Mouse (Mus musculus): Measurements from ENCODE around the gene Vstm2b. TPM values are rescaled to one million over a fixed set of nuclear protein-coding genes. Genes with fewer than 3 reads are reported as not detected.

The Vstm2b gene
- total and polyA plus RNA-seq, 2 experiments, result not detected

DNA sequence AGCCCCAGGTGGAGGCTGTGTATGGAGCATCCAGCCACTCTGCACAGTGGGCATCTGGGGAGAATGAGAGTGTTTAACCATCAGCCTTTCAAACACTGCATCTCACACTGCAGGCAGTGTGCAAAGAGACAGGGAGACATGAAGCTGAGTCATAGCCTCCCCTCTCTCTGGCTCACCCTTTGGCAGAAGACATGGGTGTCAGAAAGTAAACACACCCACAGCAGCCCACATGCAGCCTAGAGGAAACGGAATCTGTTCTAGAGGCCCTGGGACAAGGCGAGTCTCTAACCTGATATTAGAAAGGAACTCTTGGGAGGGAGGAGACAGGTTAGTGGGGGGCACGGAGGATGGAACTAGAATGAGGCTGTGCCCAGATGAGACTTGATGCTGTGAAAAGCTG is 18.6 kb downstream of the Vstm2b start:
- no peak for TF ChIP-seq POLR2A (IDR thresholded peaks at IDR 0.05; ENCODE audit: extremely low read depth, insufficient read depth, low read length)
- TF ChIP-seq CTCF (IDR thresholded peaks at IDR 0.05; ENCODE audit: low read depth, low read length), result no peak
- no peak for DNase-seq (ENCODE audit: extremely low read depth, low read depth, low spot score)

DNA sequence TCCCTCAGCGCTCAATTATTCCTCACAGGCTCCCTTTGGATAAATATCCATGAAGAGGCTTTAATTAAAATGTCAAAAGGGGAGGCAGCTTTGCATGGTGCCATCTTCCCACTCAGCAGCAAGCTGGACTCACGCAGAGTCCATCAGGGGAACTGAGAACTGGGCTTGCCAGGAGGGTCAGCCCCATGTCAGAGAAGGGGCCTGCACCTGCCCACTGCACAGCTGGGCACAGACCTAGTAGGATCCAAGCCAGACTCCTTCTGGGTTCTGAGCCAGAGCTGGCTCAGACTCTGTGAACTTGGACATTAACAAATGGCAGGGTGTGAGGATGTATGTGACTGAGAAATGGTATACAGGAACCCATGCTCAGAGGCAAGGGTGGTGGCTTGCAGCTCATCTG is 22.0 kb downstream of the Vstm2b start:
- Histone ChIP-seq H3K4me3 (ENCODE audit: insufficient read depth, low read depth, low read length) (no peak overlapping the region), H3K79me2 (ENCODE audit: control insufficient read depth, insufficient read depth, low read length) (no peaks in the 10 kb centered on the region), H3K9ac (ENCODE audit: low read depth, low read length) (no peak overlapping the region), H3K4me1 (ENCODE audit: control insufficient read depth, insufficient read depth, low read length) (no peaks in the 10 kb centered on the region), H3K36me3 (ENCODE audit: control insufficient read depth, insufficient read depth, low read length) (no peaks in the 10 kb centered on the region), H3K27me3 (ENCODE audit: control insufficient read depth, insufficient read depth, low read length) (no peaks in the 10 kb centered on the region), H3K27ac (replicated peaks; ENCODE audit: insufficient read depth, low read depth, low read length) (no peak overlapping the region)
- WGBS, result 72% methylated on average over 2 of the region's 2 CpGs
- no peak for DNase-seq (ENCODE audit: extremely low read depth, low read depth, low spot score)
- TF ChIP-seq POLR2A (IDR thresholded peaks at IDR 0.05; ENCODE audit: extremely low read depth, insufficient read depth, low read length) (no peak), CTCF (IDR thresholded peaks at IDR 0.05; ENCODE audit: low read depth, low read length) (no peak)

More for the DNA sequence above, 18.6 kb downstream of the Vstm2b start:
- Histone ChIP-seq H3K27me3 (ENCODE audit: control insufficient read depth, insufficient read depth, low read length) (no peaks in the 10 kb centered on the region), H3K79me2 (ENCODE audit: control insufficient read depth, insufficient read depth, low read length) (no peaks in the 10 kb centered on the region), H3K9ac (ENCODE audit: low read depth, low read length) (no peak overlapping the region), H3K4me1 (ENCODE audit: control insufficient read depth, insufficient read depth, low read length) (no peaks in the 10 kb centered on the region), H3K4me3 (ENCODE audit: insufficient read depth, low read depth, low read length) (no peak overlapping the region), H3K27ac (replicated peaks; ENCODE audit: insufficient read depth, low read depth, low read length) (no peak overlapping the region), H3K36me3 (ENCODE audit: control insufficient read depth, insufficient read depth, low read length) (no peaks in the 10 kb centered on the region)
- 74% methylated on average over 3 of the region's 3 CpGs for WGBS

DNA sequence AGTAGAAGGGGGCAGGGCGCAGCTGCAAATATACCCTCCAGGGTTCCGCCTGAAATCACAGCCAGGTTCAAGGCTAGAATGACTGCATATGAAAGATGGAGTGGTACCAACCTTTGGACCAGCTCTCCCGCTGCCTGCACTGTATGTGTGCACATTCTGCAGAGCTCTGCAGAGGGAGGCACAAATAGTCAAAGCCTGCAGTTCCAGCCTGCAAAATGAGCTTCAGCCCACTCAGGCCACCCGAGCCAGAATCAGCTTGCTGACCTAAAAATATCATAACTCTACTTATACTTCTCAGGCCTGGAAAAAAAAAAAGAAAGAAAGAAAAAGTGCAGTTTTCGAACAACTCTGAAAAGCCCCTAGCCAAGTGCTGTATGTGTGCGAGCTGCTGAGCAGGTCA is 23.2 kb downstream of the Vstm2b start:
- 58% methylated on average over 6 of the region's 6 CpGs for WGBS

DNA sequence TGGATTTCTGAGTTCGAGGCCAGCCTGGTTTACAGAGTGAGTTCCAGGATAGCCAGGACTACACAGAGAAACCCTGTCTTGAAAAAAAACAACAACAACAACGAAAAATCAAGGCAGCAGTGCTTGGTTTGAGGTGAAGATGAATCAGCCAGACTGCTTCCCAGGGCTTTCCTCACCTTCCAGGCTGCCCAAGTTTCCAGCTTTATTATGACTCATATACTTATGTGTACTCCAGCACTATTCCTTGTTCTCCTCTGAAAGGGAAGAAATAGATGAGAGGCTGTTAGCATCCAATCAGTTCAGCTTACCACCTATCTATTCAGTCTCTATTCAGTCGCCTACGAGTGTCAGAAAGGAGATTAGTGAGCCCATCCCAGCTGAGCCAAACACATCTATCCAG is 24.7 kb downstream of the Vstm2b start:
- TF ChIP-seq POLR2A (IDR thresholded peaks at IDR 0.05; ENCODE audit: extremely low read depth, insufficient read depth, low read length), result no peak
- Histone ChIP-seq H3K4me1 (ENCODE audit: control insufficient read depth, insufficient read depth, low read length) (no peaks in the 10 kb centered on the region), H3K36me3 (ENCODE audit: control insufficient read depth, insufficient read depth, low read length) (no peaks in the 10 kb centered on the region), H3K27ac (replicated peaks; ENCODE audit: insufficient read depth, low read depth, low read length) (no peak overlapping the region), H3K79me2 (ENCODE audit: control insufficient read depth, insufficient read depth, low read length) (no peaks in the 10 kb centered on the region), H3K9ac (ENCODE audit: low read depth, low read length) (no peak overlapping the region), H3K27me3 (ENCODE audit: control insufficient read depth, insufficient read depth, low read length) (no peaks in the 10 kb centered on the region), H3K4me3 (ENCODE audit: insufficient read depth, low read depth, low read length) (no peak overlapping the region)
- DNase-seq (ENCODE audit: extremely low read depth, low read depth, low spot score), result no peak
- 64% methylated on average over 4 of the region's 4 CpGs for WGBS

More for the DNA sequence above, 23.2 kb downstream of the Vstm2b start:
- DNase-seq (ENCODE audit: extremely low read depth, low read depth, low spot score), result no peak
- no peak overlapping the region for H3K9ac ChIP-seq (ENCODE audit: low read depth, low read length)
- H3K4me1 ChIP-seq (ENCODE audit: control insufficient read depth, insufficient read depth, low read length), result no peaks in the 10 kb centered on the region
- TF ChIP-seq POLR2A (IDR thresholded peaks at IDR 0.05; ENCODE audit: extremely low read depth, insufficient read depth, low read length), result no peak
- no peak for TF ChIP-seq CTCF (IDR thresholded peaks at IDR 0.05; ENCODE audit: low read depth, low read length)
- H3K27ac ChIP-seq (replicated peaks; ENCODE audit: insufficient read depth, low read depth, low read length), result no peak overlapping the region
- no peaks in the 10 kb centered on the region for H3K79me2 ChIP-seq (ENCODE audit: control insufficient read depth, insufficient read depth, low read length)
- no peak overlapping the region for H3K4me3 ChIP-seq (ENCODE audit: insufficient read depth, low read depth, low read length)
- H3K36me3 ChIP-seq (ENCODE audit: control insufficient read depth, insufficient read depth, low read length), result no peaks in the 10 kb centered on the region
- no peaks in the 10 kb centered on the region for H3K27me3 ChIP-seq (ENCODE audit: control insufficient read depth, insufficient read depth, low read length)

DNA sequence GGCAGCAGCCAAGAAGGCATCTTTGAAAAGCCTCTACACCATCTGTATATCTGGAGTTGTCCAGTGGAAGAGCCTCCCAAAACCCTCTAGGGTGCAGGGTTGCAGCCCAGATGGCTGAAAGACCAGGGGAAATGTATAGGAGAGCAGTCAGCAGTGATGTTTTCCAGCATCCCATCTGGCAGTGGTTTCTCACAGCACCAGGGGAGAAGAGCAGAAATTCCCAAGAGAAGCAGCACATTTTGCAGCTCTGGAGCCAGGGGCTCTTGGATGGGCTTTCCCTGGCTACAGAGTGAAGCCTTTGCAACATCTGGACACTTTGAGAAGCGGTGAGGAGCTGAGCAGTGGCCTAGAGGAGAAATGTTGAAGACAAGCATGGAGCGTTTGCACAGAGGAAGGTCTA is 30.3 kb downstream of the Vstm2b start:
- Histone ChIP-seq H3K9ac (ENCODE audit: low read depth, low read length) (no peak overlapping the region), H3K79me2 (ENCODE audit: control insufficient read depth, insufficient read depth, low read length) (no peaks in the 10 kb centered on the region), H3K27ac (replicated peaks; ENCODE audit: insufficient read depth, low read depth, low read length) (no peak overlapping the region), H3K27me3 (ENCODE audit: control insufficient read depth, insufficient read depth, low read length) (no peaks in the 10 kb centered on the region), H3K4me1 (ENCODE audit: control insufficient read depth, insufficient read depth, low read length) (no peaks in the 10 kb centered on the region), H3K4me3 (ENCODE audit: insufficient read depth, low read depth, low read length) (no peak overlapping the region), H3K36me3 (ENCODE audit: control insufficient read depth, insufficient read depth, low read length) (no peaks in the 10 kb centered on the region)
- no peak for DNase-seq (ENCODE audit: extremely low read depth, low read depth, low spot score)
- WGBS, result 70% methylated on average over 2 of the region's 2 CpGs
- TF ChIP-seq POLR2A (IDR thresholded peaks at IDR 0.05; ENCODE audit: extremely low read depth, insufficient read depth, low read length), result no peak
- no peak for TF ChIP-seq CTCF (IDR thresholded peaks at IDR 0.05; ENCODE audit: low read depth, low read length)

DNA sequence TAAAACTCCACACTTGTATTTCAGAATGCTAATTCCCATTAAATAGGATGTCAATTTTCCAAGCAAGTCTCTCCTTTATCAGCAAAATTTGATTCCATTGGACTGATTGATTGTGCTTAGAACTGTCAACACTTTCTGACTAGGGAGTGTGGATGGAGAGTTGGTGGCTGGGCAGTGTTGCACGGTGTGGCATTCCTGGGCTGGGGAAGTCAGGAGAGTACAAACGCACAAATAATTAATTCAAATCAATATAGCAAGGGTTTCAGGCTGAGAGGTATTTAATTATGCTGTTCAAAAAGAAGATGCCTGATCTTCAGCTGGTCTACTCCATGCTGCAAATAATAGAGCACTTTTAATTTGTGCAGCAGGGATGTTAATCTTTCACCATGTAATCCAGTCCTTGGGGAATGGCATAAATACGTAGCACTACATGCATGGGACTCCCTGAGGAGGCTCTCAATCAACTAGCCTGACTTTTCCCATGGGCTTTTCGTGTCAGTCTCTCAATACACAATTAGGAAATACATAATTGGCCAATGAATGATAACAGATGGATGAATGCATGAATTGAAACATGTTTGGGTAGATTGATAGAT is 38.6 kb downstream of the Vstm2b start:
- H3K36me3 ChIP-seq (ENCODE audit: control insufficient read depth, insufficient read depth, low read length), result no peaks in the 10 kb centered on the region
- no peak overlapping the region for H3K27ac ChIP-seq (replicated peaks; ENCODE audit: insufficient read depth, low read depth, low read length)
- no peak for DNase-seq (ENCODE audit: extremely low read depth, low read depth, low spot score)
- 57% methylated on average over 4 of the region's 4 CpGs for WGBS
- H3K27me3 ChIP-seq (ENCODE audit: control insufficient read depth, insufficient read depth, low read length), result no peaks in the 10 kb centered on the region
- no peak overlapping the region for H3K9ac ChIP-seq (ENCODE audit: low read depth, low read length)
- TF ChIP-seq CTCF (IDR thresholded peaks at IDR 0.05; ENCODE audit: low read depth, low read length) (no peak), POLR2A (IDR thresholded peaks at IDR 0.05; ENCODE audit: extremely low read depth, insufficient read depth, low read length) (no peak)
- H3K4me3 ChIP-seq (ENCODE audit: insufficient read depth, low read depth, low read length), result no peak overlapping the region
- H3K79me2 ChIP-seq (ENCODE audit: control insufficient read depth, insufficient read depth, low read length), result no peaks in the 10 kb centered on the region
- no peaks in the 10 kb centered on the region for H3K4me1 ChIP-seq (ENCODE audit: control insufficient read depth, insufficient read depth, low read length)

Data from liver, adult 2 months (tissue).